Mouse (Mus musculus) CH12.LX (cell line): ENCODE data around the gene Sf3b1. TPM values are rescaled to one million over a fixed set of nuclear protein-coding genes. Genes with fewer than 3 reads are reported as not detected.

Experiments
- polyA plus RNA-seq: library from polyadenylated mRNA; unstranded; fragments of >175 nt; gene quantifications from 2 replicates; pipeline ENCODE4 v1.2.1, GENCODE M21; 2012; ENCODE audit warnings: low read depth; ENCODE audit not compliant: insufficient read length
- total RNA-seq, 2 experiments: library from RNA; depleted of rRNA; stranded (reverse); fragments of 300-350 nt in 1 of 2; fragments of >200 nt in 1 of 2; gene quantifications; 2 replicates each; pipeline ENCODE4 v1.2.3; 2012 to 2014

Gene Sf3b1
- total and polyA plus RNA-seq, 3 experiments: 109 to 186 (median 133) TPM

Other genes with a start within 250 kb of the Sf3b1 start
- 16.2 and 19.8 TPM in 2 replicates for gene Ankrd44, start 101.1 kb downstream of the Sf3b1 start, total RNA-seq (2012; rRNA removed)
- gene Ankrd44, start 101.1 kb downstream of the Sf3b1 start, total RNA-seq (2014; rRNA removed): 12.2 and 12.7 TPM in 2 replicates
- gene Ankrd44, start 101.1 kb downstream of the Sf3b1 start, polyA plus RNA-seq: 23.0 and 24.9 TPM in 2 replicates
- gene Coq10b, start 25.3 kb upstream of the Sf3b1 start, total RNA-seq (2012; rRNA removed): 3.0 and 7.0 TPM in 2 replicates
- 14.4 and 15.5 TPM in 2 replicates for gene Coq10b, start 25.3 kb upstream of the Sf3b1 start, total RNA-seq (2014; rRNA removed)
- gene Coq10b, start 25.3 kb upstream of the Sf3b1 start, polyA plus RNA-seq: 6.2 and 7.0 TPM in 2 replicates
- 479 and 709 TPM in 2 replicates for gene Hspe1, start 60.7 kb upstream of the Sf3b1 start, total RNA-seq (2012; rRNA removed)
- gene Hspe1, start 60.7 kb upstream of the Sf3b1 start, total RNA-seq (2014; rRNA removed): 667 and 810 TPM in 2 replicates
- 728 and 915 TPM in 2 replicates for gene Hspe1, start 60.7 kb upstream of the Sf3b1 start, polyA plus RNA-seq
- gene Hspd1, start 60.8 kb upstream of the Sf3b1 start, total RNA-seq (2012; rRNA removed): 363 and 594 TPM in 2 replicates
- gene Hspd1, start 60.8 kb upstream of the Sf3b1 start, total RNA-seq (2014; rRNA removed): 764 and 924 TPM in 2 replicates
- 920 and 1,101 TPM in 2 replicates for gene Hspd1, start 60.8 kb upstream of the Sf3b1 start, polyA plus RNA-seq
- 12.3 and 16.7 TPM in 2 replicates for gene Mob4, start 103.8 kb upstream of the Sf3b1 start, total RNA-seq (2012; rRNA removed)
- gene Mob4, start 103.8 kb upstream of the Sf3b1 start, total RNA-seq (2014; rRNA removed): 49.5 and 62.4 TPM in 2 replicates
- gene Mob4, start 103.8 kb upstream of the Sf3b1 start, polyA plus RNA-seq: 34.1 and 43.2 TPM in 2 replicates
- 0.88 and 1.4 TPM in 2 replicates for gene Rftn2, start 199.3 kb upstream of the Sf3b1 start, total RNA-seq (2012; rRNA removed)
- gene Rftn2, start 199.3 kb upstream of the Sf3b1 start, total RNA-seq (2014; rRNA removed): 0.96 and 1.1 TPM in 2 replicates
- gene Rftn2, start 199.3 kb upstream of the Sf3b1 start, polyA plus RNA-seq: 0.91 and 1.4 TPM in 2 replicates
- gene Mars2, start 209.7 kb upstream of the Sf3b1 start, total RNA-seq (2012; rRNA removed): 4.5 and 5.7 TPM in 2 replicates
- gene Mars2, start 209.7 kb upstream of the Sf3b1 start, total RNA-seq (2014; rRNA removed): 5.6 and 5.8 TPM in 2 replicates
- 3.5 and 3.7 TPM in 2 replicates for gene Mars2, start 209.7 kb upstream of the Sf3b1 start, polyA plus RNA-seq